Mouse (Mus musculus): Measurements from ENCODE around the gene Stag2.

DNA sequence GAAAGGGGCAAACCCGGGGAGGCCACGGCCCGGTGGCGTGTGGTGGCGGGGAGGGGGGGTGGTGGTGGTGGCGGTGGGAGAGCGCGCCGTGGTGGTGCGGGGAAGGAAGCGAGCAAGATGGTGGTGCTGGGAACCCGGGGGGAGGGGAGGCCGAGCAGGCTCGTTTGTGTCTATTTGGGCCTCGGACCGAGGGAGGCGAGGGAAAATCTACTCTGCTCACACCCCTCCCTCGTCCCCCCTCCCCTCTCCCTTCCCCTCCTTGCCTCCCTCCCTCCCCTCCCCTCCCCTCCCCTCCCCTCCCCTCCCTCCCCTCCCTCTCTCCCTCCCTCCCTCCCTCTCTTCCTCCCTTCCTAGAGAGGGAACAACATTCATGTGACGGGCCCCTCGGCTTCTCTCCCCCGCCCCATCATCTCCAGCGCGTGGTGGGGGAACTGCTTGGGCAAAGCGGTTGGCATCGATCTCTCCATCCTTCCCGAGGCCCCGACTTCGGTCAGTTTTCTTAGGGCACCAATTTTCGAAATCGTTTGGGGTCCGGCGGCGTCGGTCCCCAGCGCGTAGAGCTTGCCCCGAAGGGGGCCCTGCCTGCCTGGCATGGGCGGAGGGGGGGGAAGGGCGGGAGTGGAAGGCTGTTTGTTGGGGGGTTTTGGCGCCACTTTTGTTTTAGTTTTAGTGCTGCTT is 1.4 kb downstream of the Stag2 start:
- TF ChIP-seq POLR2A (IDR thresholded peaks at IDR 0.05; ENCODE audit: low read depth, low read length) (peak; percentile 12; the same call in 1 of the 2 replicates), CTCF (IDR thresholded peaks at IDR 0.05; ENCODE audit: extremely low read depth, insufficient read length, insufficient replicate concordance, low read depth, low read length) (no peak)

All from small intestine, adult 2 months (tissue).